Mouse (Mus musculus) embryo, embryonic 9.5 days (tissue): ENCODE results near the gene Skida1.

Experiments used
- DNase-seq: peaks from one replicate; pipeline ENCODE4 v3.0.0-alpha.2; 2017; ENCODE audit errors: extremely low spot score

Skida1 gene

DNA sequence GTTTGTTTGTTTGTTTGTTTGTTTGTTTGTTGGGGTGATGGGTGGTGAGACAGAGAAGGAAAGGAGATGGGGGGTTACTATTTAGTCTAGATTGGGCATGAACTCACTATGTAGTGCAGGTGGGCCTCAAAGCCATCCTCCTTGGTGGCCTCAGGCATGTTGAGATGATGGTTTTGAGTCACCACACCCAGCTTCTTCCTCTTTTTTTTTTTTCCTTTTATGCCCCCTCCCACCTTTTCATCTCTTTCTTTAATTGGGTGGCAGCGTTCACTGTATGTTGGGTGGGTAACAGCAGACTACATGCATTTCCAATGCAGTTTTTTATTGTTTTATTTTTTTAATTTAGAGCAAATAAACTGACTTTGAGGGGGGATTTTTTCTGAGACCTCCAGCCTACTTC lies 32.2 kb downstream of the Skida1 start:
- DNase-seq: no peak

DNA sequence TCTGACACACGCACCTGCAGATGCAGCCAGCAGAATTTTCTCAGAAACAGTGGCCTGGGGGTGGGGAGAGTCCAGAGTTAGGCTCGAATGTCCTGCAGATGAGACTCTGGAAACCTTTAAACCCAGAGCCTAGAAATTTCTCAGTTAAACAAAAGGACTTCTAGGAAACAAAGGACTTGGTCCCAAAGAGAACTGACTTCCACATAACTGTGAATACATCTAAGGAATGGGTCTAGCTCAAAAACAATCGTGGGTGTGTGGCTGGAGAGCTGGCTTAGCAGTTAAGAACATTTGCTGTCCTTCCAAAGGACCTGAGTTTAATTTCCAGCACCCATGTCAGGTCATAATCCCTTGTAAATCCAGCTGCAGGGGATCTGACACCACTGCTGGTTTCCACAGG lies 33.3 kb downstream of the Skida1 start:
- DNase-seq: no peak

GRCm38 (mm10) chr2:18012866-18013265 lies 36.0 kb downstream of the Skida1 start:
- no peak for DNase-seq

DNA sequence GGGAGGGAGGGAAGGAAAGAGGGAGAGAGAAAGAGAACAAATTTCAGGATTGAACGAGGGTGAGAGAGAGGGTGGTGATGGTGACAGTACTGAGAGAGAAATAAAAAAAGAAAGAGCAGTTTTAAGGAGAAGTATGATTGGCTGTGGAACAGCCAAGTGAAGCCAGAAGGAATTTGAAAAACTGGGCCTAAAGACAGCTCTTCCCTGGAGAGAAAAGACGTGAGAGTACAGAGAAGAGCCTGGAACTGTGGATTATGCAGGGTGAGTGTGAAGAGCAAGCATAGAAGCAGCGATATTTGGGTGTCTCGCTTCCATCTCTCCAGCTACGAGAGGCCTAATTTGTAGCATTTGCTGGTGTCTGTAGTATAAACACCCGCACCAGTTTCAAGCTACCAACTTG lies 37.6 kb downstream of the Skida1 start:
- DNase-seq: no peak

DNA sequence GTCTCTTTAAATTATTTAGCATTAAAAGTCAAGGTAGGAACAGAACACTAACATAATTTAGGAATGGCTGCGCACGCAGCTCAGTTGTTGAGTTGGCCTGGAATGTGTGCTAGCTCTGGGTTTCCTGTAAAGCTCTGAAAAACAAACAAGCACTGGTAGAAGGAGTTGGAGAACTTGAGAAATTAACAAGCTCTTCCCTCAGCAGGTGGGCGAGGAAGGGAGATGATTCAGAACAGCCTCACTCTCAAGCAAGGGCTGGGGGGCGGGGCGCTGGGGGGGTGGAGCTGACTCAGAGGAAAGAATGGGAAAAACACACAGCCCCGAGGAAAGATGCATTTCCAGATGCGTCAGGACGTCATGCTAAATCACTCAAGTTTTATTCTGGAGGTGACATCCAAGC lies 43.7 kb downstream of the Skida1 start:
- peak; percentile 28 for DNase-seq

GRCm38 (mm10) chr2:18004286-18004685 lies 44.6 kb downstream of the Skida1 start:
- no peak for DNase-seq

- no peak for DNase-seq
Observed at GRCm38 (mm10) chr2:18002306-18002705, 46.5 kb downstream of the Skida1 start.

DNA sequence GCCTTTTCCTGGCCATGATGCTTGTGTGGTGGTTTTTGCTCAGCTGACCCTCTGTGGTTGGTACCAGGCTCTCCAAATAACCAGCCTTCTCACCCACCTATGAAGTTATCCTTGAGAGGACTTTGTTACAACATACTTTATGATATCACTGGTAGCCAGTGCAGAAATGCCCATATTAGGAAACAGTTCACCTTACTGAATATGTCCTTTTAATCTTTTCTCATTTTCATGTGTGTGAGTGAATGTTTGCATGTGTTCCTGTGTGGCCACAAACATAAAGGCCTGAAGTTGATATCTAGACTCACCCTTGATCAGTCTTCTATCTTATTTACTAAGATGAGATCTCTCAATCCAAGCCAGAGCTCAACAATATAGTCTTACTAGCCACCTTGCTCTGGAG lies 52.0 kb downstream of the Skida1 start, which contains the start of gene H2al2a:
Gene H2al2a (minus strand): TSS at position 101 of the 400 bp plus-strand sequence.
- DNase-seq: no peak
